Mouse (Mus musculus) MEL (cell line): ENCODE results near the gene Scnn1a. TPM values are rescaled to one million over a fixed set of nuclear protein-coding genes. Genes with fewer than 3 reads are reported as not detected.

Source experiments
- DNase-seq: peaks from one replicate; pipeline ENCODE4 v3.0.0; 2011; ENCODE audit warnings: low read depth, low spot score
- H3K27ac ChIP-seq: 2 replicates; pipeline ENCODE4 v1.5.1; 2012; ENCODE audit warnings: low read depth, mild to moderate bottlenecking, control low read depth, low read length, moderate library complexity; ENCODE audit not compliant: control insufficient read depth
- H3K27me3 ChIP-seq, 2 experiments: fragments of 150-350 bp in 1 of 2; sonication (generic) in 1 of 2; 2 replicates each; pipeline ENCODE4 v1.6.1; 2012; ENCODE audit warnings: low read length in 2 of 2, mild to moderate bottlenecking in 2 of 2, improper control_type of control experiment in 1 of 2, moderate library complexity in 1 of 2; ENCODE audit not compliant: insufficient read depth in 2 of 2, control insufficient read depth in 1 of 2
- H3K36me3 ChIP-seq, 2 experiments: 2 replicates each; pipeline ENCODE4 v1.6.1; 2012 to 2014; ENCODE audit warnings: low read length in 2 of 2, improper control_type of control experiment in 1 of 2, inconsistent platforms in 1 of 2, mild to moderate bottlenecking in 1 of 2; ENCODE audit not compliant: insufficient read depth in 2 of 2, control insufficient read depth in 1 of 2
- H3K4me1 ChIP-seq, 2 experiments: fragments of 150-350 bp in 1 of 2; sonication (generic) in 1 of 2; 2 replicates each; pipeline ENCODE4 v1.6.1; 2012; ENCODE audit warnings: low read length in 2 of 2, improper control_type of control experiment in 1 of 2, mild to moderate bottlenecking in 1 of 2; ENCODE audit not compliant: insufficient read depth in 2 of 2, control insufficient read depth in 1 of 2
- H3K4me3 ChIP-seq, 2 experiments: fragments of 150-350 bp in 1 of 2; sonication (generic) in 1 of 2; 2 replicates each; pipeline ENCODE4 v1.5.1; 2012; ENCODE audit warnings: low read depth in 2 of 2, low read length in 2 of 2, mild to moderate bottlenecking in 2 of 2, moderate library complexity in 2 of 2, control low read depth in 1 of 2, improper control_type of control experiment in 1 of 2; ENCODE audit not compliant: control insufficient read depth in 1 of 2, insufficient read depth in 1 of 2
- H3K79me2 ChIP-seq: 2 replicates; pipeline ENCODE4 v1.6.1; 2012; ENCODE audit warnings: mild to moderate bottlenecking, low read length, moderate library complexity; ENCODE audit not compliant: control insufficient read depth, poor library complexity, insufficient read depth
- H3K9ac ChIP-seq: 2 replicates; pipeline ENCODE4 v1.6.1; 2012; ENCODE audit warnings: low read depth, mild to moderate bottlenecking, control low read depth, low read length, moderate library complexity; ENCODE audit not compliant: control insufficient read depth, poor library complexity, severe bottlenecking
- H3K9me3 ChIP-seq: fragments of 150-350 bp; sonication (generic); replicated peaks from 2 replicates; pipeline ENCODE4 v1.6.1; 2012; ENCODE audit warnings: mild to moderate bottlenecking, low read length, improper control_type of control experiment, moderate library complexity; ENCODE audit not compliant: insufficient read depth
- EP300 ChIP-seq, 2 experiments: IDR thresholded peaks; 2 replicates each; pipeline ENCODE4 v1.6.1; 2011; ENCODE audit warnings: improper control_type of control experiment in 2 of 2, low read length in 2 of 2, low read depth in 1 of 2, mild to moderate bottlenecking in 1 of 2
- GATA1 ChIP-seq: IDR thresholded peaks from 2 replicates; pipeline ENCODE4 v1.6.1; 2011; ENCODE audit warnings: low read depth, low read length, improper control_type of control experiment
- HCFC1 ChIP-seq: IDR thresholded peaks from 2 replicates; pipeline ENCODE4 v1.6.1; 2012; ENCODE audit warnings: low read depth, mild to moderate bottlenecking, inconsistent platforms, low read length, improper control_type of control experiment, moderate library complexity
- KAT2A ChIP-seq: conservative IDR thresholded peaks from 2 replicates; pipeline ENCODE4 v1.6.1; 2012; ENCODE audit warnings: low read depth, low read length, improper control_type of control experiment, inconsistent platforms
- MAX ChIP-seq: IDR thresholded peaks from 2 replicates; pipeline ENCODE4 v1.6.1; 2011; ENCODE audit warnings: low read length, improper control_type of control experiment
- MAZ ChIP-seq: IDR thresholded peaks from 2 replicates; pipeline ENCODE4 v1.6.1; 2012; ENCODE audit warnings: low read depth, mild to moderate bottlenecking, inconsistent platforms, low read length, improper control_type of control experiment
- MXI1 ChIP-seq: IDR thresholded peaks from 2 replicates; pipeline ENCODE4 v1.6.1; 2011; ENCODE audit warnings: mild to moderate bottlenecking, low read depth, low read length, improper control_type of control experiment
- NELFE ChIP-seq: IDR thresholded peaks from 2 replicates; pipeline ENCODE4 v1.6.1; 2011; ENCODE audit warnings: low read depth, low read length, improper control_type of control experiment
- USF1 ChIP-seq: IDR thresholded peaks from 2 replicates; pipeline ENCODE4 v1.6.1; 2014; ENCODE audit warnings: low read depth, mild to moderate bottlenecking, inconsistent platforms, low read length, improper control_type of control experiment, moderate library complexity
- ZNF384 ChIP-seq: IDR thresholded peaks from 2 replicates; pipeline ENCODE4 v1.6.1; 2012; ENCODE audit warnings: low read depth, mild to moderate bottlenecking, inconsistent platforms, low read length, improper control_type of control experiment
- polyA plus RNA-seq, 2 experiments: library from polyadenylated mRNA; stranded (reverse) in 1 of 2; unstranded in 1 of 2; fragments of >175 nt in 1 of 2; fragments of >200 nt in 1 of 2; gene quantifications; 2 replicates each; pipeline versions ENCODE4 v1.2.1 to v1.2.4; 2012; ENCODE audit warnings: low replicate concordance in 2 of 2, low read depth in 1 of 2; ENCODE audit not compliant: insufficient read length in 2 of 2, insufficient read depth in 1 of 2, missing spikeins in 1 of 2
- total RNA-seq: library from RNA; depleted of rRNA; stranded (reverse); fragments of 300-350 nt; gene quantifications from 2 replicates; pipeline ENCODE4 v1.2.3, GENCODE M21; 2012

Gene Scnn1a
- total and polyA plus RNA-seq, 3 experiments = 0.50 TPM; not detected in 2

GRCm38 (mm10) chr6:125319919-125320296, 551 bp upstream of the Scnn1a start:
- no peaks in the 10 kb centered on the region for H3K36me3 ChIP-seq
- no peaks in the 10 kb centered on the region for H3K79me2 ChIP-seq
- TF ChIP-seq ZNF384 = no peak
- no peak for TF ChIP-seq HCFC1
- no peak for TF ChIP-seq MAZ
- no peak overlapping the region for H3K9ac ChIP-seq
- no peak overlapping the region for H3K4me3 ChIP-seq
- H3K4me1 ChIP-seq = no peaks in the 10 kb centered on the region
- peaks cover 3 to 7% of the 10 kb centered on the region in 2 experiments; a peak in 3 of 4 replicates for H3K27me3 ChIP-seq
- no peak overlapping the region for H3K27ac ChIP-seq
- no peak for DNase-seq
- H3K9me3 ChIP-seq = no peaks in the 10 kb centered on the region

GRCm38 (mm10) chr6:125321114-125321855, 826 bp downstream of the Scnn1a start:
- Histone ChIP-seq H3K9me3 (no peaks in the 10 kb centered on the region), H3K27ac (no peak overlapping the region), H3K4me1 (no peaks in the 10 kb centered on the region), H3K4me3 (no peak overlapping the region), H3K27me3 (peaks cover 3 to 8% of the 10 kb centered on the region in 2 experiments; a peak in 3 of 4 replicates), H3K79me2 (no peaks in the 10 kb centered on the region), H3K9ac (no peak overlapping the region), H3K36me3 (no peaks in the 10 kb centered on the region)
- no peak for DNase-seq
- TF ChIP-seq KAT2A = no peak
- TF ChIP-seq MXI1 = no peak
- no peak for TF ChIP-seq EP300 (IDR thresholded peaks at IDR 0.05; ENCODE audit: low read depth in 1 of 2, low read length in 2 of 2)

- Histone ChIP-seq H3K4me1 (no peaks in the 10 kb centered on the region), H3K27me3 (peaks cover 3 to 13% of the 10 kb centered on the region in 2 experiments; a peak in 3 of 4 replicates), H3K9ac (no peak overlapping the region), H3K27ac (no peak overlapping the region), H3K36me3 (no peaks in the 10 kb centered on the region), H3K79me2 (no peaks in the 10 kb centered on the region), H3K9me3 (no peaks in the 10 kb centered on the region), H3K4me3 (no peak overlapping the region)
- no peak for TF ChIP-seq GATA1
- TF ChIP-seq NELFE = no peak
- TF ChIP-seq USF1 = no peak
- TF ChIP-seq MAX = no peak
- no peak for DNase-seq
Measured at GRCm38 (mm10) chr6:125322794-125323193, 2.3 kb downstream of the Scnn1a start.
